Mouse (Mus musculus) B cell, adult 2 months (primary cell): Measurements from ENCODE around the gene 2610002M06Rik.
A peak's percentile ranks its signal among the peaks of the same experiment; 100 is the strongest.

Experiments
- DNase-seq, 2 experiments: peaks; one replicate each; pipeline ENCODE4 v3.0.0; 2022

Gene 2610002M06Rik

GRCm38 (mm10) chrX:107816218-107816554 is at the start of gene 2610002M06Rik:
2610002M06Rik (minus strand) TSS chrX:107816334.
- peak; percentile 85 to 89 for DNase-seq

DNA sequence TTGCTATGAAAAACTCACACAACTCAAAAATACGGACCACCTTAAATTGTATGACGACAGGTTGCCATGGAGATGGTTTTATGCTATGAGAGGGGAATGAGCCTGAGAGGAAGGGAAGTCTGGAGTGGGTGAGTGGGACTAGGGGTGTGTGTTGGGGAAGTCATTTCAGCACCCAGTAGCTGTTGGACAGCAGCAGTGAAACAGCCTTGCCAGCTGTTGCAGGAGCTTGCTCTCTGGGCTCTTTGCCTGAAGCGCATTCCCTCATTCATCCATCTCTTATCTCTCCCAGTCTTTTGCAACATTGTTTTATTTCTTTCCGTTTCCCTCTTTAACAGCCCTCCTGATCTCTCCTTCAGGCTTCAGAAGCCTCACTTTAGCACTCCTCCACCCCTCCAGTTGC is 42.0 kb upstream of the 2610002M06Rik start:
- no peak for DNase-seq

DNA sequence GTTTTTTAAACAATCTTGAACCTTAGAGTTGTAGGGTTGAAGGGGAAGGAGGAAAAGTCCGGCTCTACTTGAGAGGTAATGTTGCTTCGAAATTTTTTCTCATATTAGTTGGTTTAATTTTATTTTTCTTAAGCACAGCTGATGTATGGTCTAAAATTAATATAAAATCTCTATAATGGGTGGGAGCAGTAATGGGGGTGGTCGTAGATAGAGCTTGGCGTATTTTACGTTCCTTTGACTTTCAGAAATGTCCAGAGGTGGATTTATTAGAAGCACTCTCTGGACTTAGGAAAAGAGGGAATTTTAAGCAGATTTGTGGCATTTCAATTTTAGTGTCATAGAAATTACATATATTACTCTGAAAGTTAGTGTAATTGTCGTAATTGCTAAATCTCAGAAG is 592 bp upstream of the 2610002M06Rik start:
- DNase-seq: no peak

GRCm38 (mm10) chrX:107815502-107816217 is 474 bp downstream of the 2610002M06Rik start:
- peak; percentile 29 to 34 for DNase-seq

DNA sequence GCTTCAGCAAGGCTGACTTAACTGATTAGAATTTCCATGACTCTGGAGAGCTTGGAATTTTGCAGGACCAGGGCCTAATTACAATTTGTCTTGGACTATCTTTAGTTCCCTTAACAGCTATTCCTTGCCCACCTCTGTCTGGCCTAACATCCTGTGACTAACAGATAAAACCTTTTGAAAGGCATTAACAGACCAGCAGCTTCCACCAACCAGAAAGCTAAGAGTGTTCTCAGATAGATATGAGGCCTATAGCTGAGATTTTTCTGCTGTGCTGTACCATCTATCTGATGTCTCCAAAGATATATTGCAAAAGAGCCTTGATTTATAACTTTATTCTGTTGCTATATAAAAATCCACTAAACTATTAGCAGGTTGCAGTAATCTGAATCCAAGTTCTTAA is 4.0 kb downstream of the 2610002M06Rik start:
- no peak for DNase-seq

GRCm38 (mm10) chrX:107796919-107797318 is 19.2 kb downstream of the 2610002M06Rik start:
- no peak for DNase-seq

DNA sequence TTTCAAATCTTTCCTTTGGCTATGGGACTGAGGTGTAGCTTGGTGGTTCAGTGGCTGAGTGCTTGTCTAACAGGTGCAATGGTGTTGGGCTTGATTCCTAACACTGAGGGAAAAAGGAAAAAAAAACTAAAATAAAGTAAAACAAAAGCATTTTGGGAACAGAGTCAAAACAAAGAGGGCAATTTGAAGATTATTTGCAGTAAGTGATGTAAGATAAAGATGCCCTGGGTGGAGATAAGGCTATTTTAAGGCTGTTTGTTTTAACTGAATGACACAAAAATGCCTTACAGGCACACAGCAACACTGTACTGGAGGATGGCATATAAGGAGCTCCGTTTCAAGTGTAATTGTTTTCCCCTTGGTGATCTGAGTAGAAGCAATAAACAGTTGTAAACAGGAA is 20.3 kb downstream of the 2610002M06Rik start:
- no peak for DNase-seq

GRCm38 (mm10) chrX:107792290-107792689 is 23.8 kb downstream of the 2610002M06Rik start, which contains the start of gene Tent5d:
Tent5d (plus strand) TSS chrX:107792590.
- DNase-seq: no peak

DNA sequence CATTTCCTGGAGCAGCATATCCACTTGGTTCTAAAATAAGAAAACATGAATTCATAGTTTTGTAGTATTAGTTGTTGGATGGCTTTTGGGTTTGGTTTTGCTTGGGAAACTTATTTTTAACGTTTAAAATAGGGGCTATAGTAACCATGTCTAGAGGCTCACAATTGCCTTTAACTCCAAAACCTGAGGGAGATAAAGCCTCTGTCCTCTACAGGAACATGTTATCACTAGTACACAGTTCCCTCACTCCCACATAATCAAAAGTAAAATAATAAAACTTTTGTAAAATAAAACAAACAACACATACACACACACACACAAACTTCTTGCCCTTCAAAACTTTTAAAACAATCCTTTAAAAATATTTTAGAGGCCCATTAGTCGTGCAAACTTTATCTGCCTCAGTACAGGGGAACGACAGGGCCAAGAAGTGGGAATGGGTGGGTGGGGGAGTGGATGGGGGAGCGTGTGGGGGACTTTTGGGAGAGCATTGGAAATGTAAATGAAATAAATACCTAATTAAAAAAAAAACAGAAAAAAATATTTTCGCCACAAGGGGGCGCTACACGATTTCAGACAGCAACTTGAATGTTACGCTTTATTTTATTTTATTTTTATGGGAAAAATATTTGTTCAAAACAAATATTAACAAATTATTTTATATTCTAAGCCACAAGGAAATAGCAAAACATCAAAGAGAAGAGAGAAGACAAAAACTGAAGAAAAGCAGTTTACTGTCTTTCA is 25.2 kb downstream of the 2610002M06Rik start:
- peak in 1 of 2 experiments; percentile 2 for DNase-seq

DNA sequence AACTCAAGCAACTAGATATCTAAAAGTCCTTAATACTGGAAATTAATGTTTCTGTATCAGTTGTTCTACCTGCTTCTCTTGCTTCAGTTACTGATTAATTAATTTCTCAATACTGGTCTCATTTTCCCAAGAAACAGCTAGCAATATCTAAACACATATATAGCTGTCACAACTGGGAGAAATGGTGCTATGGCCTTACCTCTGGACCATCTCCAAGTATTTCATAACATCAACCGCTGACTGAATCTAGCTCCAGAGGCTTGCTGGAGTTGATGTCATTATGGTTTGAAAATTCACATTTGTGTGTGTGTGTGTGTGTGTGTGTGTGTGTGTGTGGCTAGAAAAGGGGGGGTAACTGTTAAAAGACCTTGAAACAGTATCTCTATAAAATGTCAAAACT is 26.0 kb downstream of the 2610002M06Rik start:
- no peak for DNase-seq

DNA sequence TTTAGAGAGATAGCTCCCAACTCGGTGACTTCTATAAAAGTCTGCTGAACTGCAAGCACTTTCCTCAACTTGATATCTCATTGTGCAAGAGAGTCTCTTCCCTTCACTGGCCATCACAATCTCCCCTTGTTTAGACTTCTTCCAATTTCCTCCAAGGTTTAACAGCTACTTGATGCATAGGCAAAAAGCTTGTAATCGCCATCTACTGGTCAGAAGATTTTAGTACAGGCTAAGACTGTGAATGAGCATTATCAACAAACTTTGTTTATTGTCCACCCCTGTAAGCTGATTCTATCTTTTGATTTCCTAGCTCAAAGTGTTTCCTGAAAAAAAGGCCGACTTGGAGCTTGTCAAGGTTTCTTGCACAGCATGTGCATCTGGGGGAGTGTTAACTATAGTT is 48.2 kb downstream of the 2610002M06Rik start:
- no peak for DNase-seq
